Mouse (Mus musculus) embryo, embryonic 9.5 days (tissue): Measurements from ENCODE around the gene Apopt1.
"Not testable (repeated sequence)": the region's sequence is repeated elsewhere in the genome, so short reads cannot be mapped to it uniquely, and the experiment has no call there.

Source experiments
- DNase-seq: peaks from one replicate; pipeline ENCODE4 v3.0.0-alpha.2; 2017; ENCODE audit errors: extremely low spot score

Apopt1 gene

GRCm38 (mm10) chr12:111705186-111705973, 7.7 kb upstream of the Apopt1 start:
- no peak for DNase-seq

DNA sequence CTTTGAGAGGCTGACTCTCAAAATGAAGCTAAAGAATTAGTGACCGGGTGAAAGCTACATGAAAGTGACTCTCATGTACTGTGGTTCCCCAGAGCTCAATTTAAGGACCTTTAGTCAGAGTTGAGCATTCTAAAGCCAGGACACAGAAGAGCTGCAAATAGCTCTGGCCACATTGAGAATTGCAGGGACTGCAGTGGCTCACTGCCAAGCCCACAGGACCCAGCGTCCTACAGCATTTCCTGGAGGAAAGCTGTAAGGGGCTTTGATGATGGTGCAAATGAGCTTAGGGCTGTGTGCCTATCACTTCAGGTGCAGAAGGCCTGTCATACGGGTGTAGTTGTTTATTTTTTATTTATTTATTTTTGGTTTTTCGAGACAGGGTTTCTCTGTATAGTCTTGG, 4.9 kb upstream of the Apopt1 start:
- no peak for DNase-seq

GRCm38 (mm10) chr12:111710091-111710490, 3.0 kb upstream of the Apopt1 start:
- no peak for DNase-seq

- DNase-seq = peak; percentile 49
Measured at GRCm38 (mm10) chr12:111712476-111712875, 585 bp upstream of the Apopt1 start.

- not testable (repeated sequence) for DNase-seq
Measured at GRCm38 (mm10) chr12:111713880-111714279, 819 bp downstream of the Apopt1 start.

DNA sequence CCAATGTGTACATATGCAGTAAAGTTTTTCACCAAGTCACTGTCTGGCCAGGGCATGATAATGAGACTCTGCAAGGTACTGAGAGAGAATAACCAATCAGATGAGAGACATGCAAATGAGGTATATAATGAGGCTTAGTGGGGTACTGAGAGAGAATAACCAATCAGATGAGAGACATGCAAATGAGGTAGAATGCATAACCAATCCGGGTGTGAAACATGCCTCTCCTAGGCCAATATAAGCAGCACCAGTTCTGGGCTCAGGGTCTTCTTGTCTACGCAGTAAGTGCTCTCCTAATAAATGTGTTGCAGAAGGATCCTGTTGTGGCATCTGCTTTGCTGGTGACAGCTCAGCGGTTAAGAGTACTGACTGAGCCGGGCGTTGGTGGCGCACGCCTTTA, 3.4 kb downstream of the Apopt1 start:
- no peak for DNase-seq

DNA sequence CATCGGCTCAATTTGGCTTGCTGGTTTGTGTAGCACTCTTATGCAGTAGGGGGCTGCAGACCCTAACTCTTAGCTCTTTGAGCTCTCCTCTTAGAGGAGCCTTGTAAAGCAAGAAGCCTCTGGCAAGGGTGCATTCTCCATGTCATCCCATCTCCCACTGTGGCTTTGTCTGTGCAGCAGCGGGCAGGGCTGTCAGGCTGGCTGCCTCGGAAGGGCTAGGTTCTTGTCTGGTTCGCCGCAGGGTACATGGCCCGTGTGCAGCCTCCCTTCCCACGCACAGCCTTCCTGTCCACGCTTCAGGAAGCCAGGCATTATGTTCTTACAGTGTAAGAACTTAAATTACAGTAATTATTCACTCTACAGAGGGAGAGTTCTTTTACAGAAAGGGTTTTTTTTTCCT, 5.6 kb downstream of the Apopt1 start:
- DNase-seq = no peak

DNA sequence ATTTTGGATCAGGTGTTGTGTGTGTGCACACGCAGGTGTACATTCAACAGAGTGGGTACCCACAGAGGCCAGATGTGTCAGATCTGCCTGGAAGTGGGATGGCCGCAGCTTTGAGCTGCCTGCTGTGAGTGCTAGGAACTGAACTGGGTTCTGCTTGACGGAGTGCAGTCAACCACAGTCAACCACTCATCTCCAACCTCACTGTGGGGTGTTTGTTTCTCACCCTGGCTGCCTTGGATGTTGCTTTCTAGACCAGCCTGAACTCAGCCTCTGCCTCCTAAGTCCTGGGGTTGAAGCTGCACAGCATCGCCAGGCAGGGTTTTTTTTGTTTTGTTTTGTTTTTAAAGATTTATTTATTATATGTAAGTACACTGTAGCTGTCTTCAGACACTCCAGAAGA, 7.2 kb downstream of the Apopt1 start:
- DNase-seq = no peak

GRCm38 (mm10) chr12:111722654-111723053, 9.6 kb downstream of the Apopt1 start:
- DNase-seq = no peak

DNA sequence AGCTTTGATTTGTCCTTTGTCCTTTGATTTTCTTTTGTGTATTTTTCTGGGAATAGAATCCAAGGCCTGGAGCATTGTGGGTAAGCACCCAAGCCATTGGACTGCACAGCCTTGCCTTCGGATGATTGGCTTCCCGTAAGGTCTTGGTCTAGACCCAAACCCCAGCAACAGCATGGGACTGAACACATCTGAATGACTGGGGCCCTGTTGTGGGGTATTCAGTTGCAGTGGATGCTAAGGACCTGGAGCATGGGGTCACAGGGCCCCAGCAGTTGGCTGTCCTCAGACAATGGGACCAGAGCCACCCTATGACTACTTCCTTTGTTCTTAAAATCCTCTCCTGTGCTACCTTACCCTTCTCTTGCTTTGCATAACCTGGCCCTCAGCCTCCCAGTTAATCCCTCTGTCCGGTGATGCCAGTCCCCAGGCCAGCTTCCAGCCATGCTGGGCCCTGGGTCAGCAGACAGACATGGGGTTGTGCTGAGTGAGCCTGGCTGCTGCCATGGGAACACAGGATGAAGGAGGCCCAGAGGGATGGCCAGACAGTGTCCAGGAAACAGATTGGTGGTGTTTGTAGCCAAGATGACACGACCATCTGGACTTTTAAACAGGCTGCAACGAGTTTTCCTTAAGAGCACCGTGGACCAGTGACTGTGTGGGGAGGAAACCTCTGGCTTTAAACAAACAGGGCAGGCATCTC, 11.7 kb downstream of the Apopt1 start:
- DNase-seq = no peak

DNA sequence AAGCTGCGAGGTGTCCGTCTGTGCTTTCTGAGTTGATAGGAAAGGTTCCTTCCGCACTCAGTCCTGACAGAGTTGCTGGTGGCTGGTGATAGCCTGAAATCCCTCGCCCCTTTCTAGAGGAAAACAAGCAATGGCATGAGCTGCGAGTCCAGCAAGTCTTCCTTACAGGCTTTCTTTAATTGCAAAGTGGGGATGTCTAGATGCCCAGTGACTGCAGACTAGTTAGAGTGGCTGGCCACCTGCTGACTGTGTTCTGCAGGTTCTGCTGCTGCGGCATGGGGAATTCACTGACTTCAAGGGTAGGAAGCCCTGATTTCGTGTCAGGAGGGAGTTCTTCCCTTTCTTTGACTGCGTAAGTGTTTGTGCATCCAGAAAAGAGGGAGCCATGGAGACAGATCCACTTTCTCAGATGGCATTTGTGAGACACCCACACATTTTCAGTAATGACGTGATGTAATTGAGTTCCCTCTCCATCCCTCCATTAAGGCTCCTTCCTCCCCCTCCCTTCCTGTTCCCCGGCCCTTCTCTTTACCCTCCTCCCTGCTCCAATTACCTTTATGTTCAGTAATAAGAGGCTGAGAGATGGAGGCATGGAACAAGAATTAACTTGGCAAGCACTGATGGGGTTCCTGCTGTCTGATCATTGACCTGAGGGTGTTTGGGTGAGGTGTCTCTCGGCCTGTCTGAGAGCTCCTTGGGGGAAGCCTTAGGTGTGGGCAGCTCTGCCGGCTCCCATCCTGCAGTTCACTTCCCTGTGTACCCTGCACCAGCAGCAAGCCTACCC, 12.5 kb downstream of the Apopt1 start:
- no peak for DNase-seq

DNA sequence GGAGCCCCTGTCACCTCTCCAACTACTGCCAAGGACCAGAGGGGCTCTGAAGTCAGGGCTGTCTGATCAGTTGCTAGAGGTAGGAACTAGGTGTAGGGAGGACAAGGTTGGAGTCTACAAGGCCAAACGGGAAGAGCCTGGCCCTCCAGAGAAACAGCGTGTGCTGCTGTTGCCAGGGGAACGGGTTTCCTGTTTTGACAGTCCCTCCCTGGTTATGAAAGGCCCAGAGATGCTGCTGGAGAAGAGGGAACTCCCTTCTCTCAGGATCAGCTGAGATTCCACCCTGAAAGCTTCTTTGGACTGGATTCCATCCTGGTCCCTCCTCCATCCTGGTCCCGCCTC, 13.0 kb downstream of the Apopt1 start:
- no peak for DNase-seq

GRCm38 (mm10) chr12:111727956-111728355, 14.9 kb downstream of the Apopt1 start:
- no peak for DNase-seq

DNA sequence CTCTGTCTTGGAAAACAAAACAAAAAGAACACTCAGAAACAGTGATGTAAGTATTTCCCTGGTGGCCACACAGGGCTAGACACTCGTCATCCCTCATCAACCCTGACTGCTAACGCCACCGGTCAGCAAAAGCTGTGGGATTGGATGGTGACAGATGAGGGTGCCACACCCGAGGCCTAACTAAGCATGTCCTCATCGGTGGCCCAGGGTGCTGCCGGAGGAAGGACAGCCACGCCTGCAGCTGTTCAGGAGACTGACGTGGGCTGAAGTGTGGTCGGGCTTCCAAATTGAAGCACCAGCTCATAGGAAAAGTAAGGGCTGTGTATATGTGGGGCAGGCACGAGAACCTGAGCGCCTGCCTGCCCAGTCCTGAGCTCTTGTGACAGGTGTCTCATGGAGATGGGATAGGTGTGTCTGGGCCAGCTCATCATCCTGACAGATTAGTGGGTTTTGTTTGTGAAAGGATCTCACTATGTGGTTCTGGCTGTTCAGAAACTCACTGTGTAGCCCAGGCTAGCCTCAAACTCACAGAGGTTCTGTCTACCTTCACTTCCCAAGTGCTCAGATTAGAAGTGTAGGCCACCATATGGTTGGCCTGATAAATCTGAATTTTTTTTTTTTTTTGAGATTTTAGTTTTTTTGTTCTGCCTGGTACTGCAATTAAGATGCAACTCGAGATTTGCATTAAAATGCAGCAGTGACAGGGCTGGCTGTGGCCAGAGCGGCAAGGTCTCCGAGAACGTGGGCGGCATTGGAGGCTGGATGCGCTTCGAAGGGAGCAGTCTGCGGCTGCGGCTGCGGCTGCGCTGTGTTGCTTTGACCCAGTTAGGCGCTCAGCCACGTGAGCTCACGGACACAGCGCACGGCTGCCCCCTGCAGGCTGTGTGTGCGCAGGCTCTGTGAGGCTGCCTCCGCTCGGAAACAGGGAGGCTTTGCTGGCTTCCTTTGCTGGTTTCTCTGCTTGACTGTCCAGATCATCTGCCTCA, 19.1 kb downstream of the Apopt1 start:
- DNase-seq = peak; percentile 87

GRCm38 (mm10) chr12:111732921-111733320, 19.9 kb downstream of the Apopt1 start:
- no peak for DNase-seq

DNA sequence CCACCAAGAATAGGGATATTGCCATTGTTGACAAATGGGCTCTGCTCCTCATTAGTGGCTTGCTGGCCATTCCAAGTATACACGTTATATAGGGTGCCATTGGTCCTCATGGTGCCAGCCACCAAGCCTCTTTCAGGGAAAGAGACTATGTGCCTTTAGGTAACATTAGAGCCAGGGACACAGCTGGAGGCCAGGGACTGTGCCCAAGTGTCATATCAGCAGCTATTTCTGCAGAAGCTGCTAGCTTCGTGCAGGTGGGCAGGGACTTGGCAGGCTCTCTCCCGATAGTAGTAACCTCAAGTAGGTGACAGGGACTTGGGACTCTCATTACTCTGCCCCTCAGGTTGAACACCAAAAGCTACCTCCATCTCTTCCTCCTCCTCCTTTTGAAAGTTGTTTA, 21.9 kb downstream of the Apopt1 start:
- DNase-seq = no peak

- DNase-seq = not testable (repeated sequence)
Measured at GRCm38 (mm10) chr12:111736676-111737075, 23.6 kb downstream of the Apopt1 start.

DNA sequence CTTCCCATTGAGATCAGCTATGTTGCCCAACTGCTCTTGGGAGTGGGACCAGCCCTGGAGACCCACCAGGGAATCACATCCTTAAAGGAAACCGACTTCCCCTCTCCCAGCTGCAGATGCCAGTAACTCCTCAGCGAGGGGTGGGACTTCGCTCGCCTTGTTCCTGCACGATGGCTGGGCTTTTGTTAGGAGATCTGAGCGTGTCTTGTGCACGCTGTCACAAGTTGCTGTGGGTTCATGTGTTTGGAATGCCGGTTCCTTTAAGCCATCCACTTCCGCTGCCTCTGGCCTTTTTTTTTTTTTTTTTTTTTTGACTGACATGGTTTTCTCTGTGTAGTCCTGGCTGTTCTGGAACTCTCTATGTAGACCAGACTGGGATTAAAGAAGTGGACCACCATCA, 24.3 kb downstream of the Apopt1 start:
- DNase-seq = no peak

DNA sequence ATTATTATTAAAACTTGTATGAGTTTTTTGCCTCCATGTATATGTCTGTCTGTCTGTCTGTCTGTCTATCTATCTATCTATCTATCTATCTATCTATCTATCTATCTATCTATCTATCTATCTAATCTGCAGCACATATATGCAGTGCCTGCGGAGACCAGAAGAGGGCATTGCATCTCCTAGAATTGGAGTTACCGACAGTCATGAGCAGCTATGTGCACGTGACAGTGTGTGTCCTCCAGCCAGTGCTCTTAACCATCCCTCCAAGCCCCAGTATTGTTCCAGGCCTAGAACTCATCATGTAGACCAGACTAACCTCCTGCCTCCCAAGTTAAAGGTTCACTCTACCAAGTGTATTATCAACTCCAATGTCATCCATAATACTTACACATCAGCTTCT, 25.7 kb downstream of the Apopt1 start:
- DNase-seq = peak; percentile 45

DNA sequence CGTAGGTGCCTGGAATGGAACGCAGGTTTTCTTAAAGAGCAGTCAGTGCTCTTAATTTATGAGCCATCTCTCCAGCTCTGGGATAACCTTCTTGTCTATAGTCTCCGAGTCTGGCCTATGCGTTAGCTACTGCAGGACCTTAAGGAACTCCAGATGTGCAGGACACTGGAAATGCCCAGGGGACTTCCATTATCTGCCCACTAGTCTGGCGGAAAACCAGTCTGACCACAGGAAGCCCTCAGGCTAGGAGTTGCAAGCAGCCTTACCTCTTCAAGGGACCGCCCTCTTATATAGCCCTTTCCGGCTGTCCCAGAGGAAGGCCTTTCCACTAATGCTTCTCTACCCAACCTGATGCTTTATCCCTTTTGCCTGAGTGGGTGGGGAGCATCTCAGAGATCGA, 28.3 kb downstream of the Apopt1 start:
- DNase-seq = no peak

GRCm38 (mm10) chr12:111743419-111743818, 30.4 kb downstream of the Apopt1 start:
- no peak for DNase-seq
